Mouse (Mus musculus) embryonic facial prominence, embryonic 12.5 days (tissue): Measurements from ENCODE around the gene Sppl2b. TPM values are rescaled to one million over a fixed set of nuclear protein-coding genes. Genes with fewer than 3 reads are reported as not detected.

Experiments used
- ATAC-seq: fragments of 200-750 bp; cut with Nextera tagmentation; 2 replicates; pipeline ENCODE4 v1.8.0; 2017; ENCODE audit not compliant: insufficient number of reproducible peaks, insufficient read depth, low FRiP score, low TSS enrichment
- H3K27ac ChIP-seq: fragments of 300-500 bp; sonication (generic); 2 replicates; pipeline ENCODE4 v1.5.1; 2016; ENCODE audit warnings: mild to moderate bottlenecking
- H3K27me3 ChIP-seq: fragments of 300-500 bp; sonication (generic); 2 replicates; pipeline ENCODE4 v1.6.1; 2016; ENCODE audit warnings: mild to moderate bottlenecking, moderate library complexity
- H3K36me3 ChIP-seq: fragments of 300-500 bp; sonication (generic); 2 replicates; pipeline ENCODE4 v1.6.1; 2016; ENCODE audit warnings: mild to moderate bottlenecking
- H3K4me1 ChIP-seq: fragments of 300-500 bp; sonication (generic); 2 replicates; pipeline ENCODE4 v1.6.1; 2016
- H3K4me2 ChIP-seq: fragments of 300-500 bp; sonication (generic); replicated peaks from 2 replicates; pipeline ENCODE4 v1.6.1; 2016; ENCODE audit warnings: mild to moderate bottlenecking, moderate library complexity
- H3K4me3 ChIP-seq: fragments of 300-500 bp; sonication (generic); 2 replicates; pipeline ENCODE4 v1.5.1; 2016; ENCODE audit warnings: mild to moderate bottlenecking
- H3K9ac ChIP-seq: fragments of 300-500 bp; sonication (generic); 2 replicates; pipeline ENCODE4 v1.6.1; 2016; ENCODE audit warnings: mild to moderate bottlenecking, moderate library complexity
- H3K9me3 ChIP-seq: fragments of 300-500 bp; sonication (generic); 2 replicates; pipeline ENCODE4 v1.6.1; 2016; ENCODE audit warnings: mild to moderate bottlenecking, moderate library complexity
- WGBS: fragments of 180-500 bp; shearing (Covaris S2); methylation state at CpG from one replicate; pipeline ENCODE4 v1.1.7; 2016; 5-methylcytosine and 5-hydroxymethylcytosine counted together
- polyA plus RNA-seq: library from polyadenylated mRNA; unstranded; fragments of >200 nt; fragmentation: Nextera tagmentation; extraction: Ambion mirVana; gene quantifications from 2 replicates; pipeline ENCODE4 v1.2.1, GENCODE M21; 2016

The Sppl2b gene
- polyA plus RNA-seq, 1 experiment from 2014 or later: 53.0 TPM

DNA sequence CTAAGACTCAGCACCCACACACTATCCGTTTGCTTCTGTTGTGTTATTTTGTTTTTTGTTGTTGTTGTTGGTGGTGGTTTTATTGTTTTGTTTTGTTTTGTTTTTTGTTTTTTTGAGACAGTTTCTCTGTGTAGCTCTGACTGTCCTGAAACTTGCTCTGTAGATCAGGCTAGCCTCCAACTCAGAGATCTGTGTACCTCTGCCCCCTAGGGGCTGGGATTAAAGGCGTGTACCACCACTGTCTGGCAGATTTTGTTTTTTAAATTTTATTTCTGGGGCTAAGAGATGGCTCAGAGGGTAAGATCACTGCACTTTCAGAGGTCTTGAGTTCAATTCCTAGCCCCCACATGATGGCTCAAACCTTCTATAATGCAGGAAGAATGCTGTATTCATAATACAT is 25.8 kb downstream of the Sppl2b start:
- no peak for ATAC-seq
- H3K9ac ChIP-seq: no peak overlapping the region
- no peaks in the 10 kb centered on the region for H3K27me3 ChIP-seq
- H3K36me3 ChIP-seq: no peaks in the 10 kb centered on the region
- H3K27ac ChIP-seq: no peak overlapping the region
- WGBS: 79% methylated on average over 2 of the region's 2 CpGs
- no peaks in the 10 kb centered on the region for H3K4me1 ChIP-seq
- H3K4me2 ChIP-seq: no peak overlapping the region
- no peak overlapping the region for H3K4me3 ChIP-seq
- no peaks in the 10 kb centered on the region for H3K9me3 ChIP-seq

- Histone ChIP-seq H3K4me3 (no peak overlapping the region), H3K4me2 (no peak overlapping the region), H3K9ac (no peak overlapping the region), H3K9me3 (no peaks in the 10 kb centered on the region), H3K36me3 (no peaks in the 10 kb centered on the region), H3K27ac (no peak overlapping the region), H3K27me3 (no peaks in the 10 kb centered on the region), H3K4me1 (no peaks in the 10 kb centered on the region)
- no peak for ATAC-seq
- 24% methylated on average over 10 of the region's 10 CpGs for WGBS
Observed at GRCm38 (mm10) chr10:80881301-80881700, 26.2 kb downstream of the Sppl2b start.

DNA sequence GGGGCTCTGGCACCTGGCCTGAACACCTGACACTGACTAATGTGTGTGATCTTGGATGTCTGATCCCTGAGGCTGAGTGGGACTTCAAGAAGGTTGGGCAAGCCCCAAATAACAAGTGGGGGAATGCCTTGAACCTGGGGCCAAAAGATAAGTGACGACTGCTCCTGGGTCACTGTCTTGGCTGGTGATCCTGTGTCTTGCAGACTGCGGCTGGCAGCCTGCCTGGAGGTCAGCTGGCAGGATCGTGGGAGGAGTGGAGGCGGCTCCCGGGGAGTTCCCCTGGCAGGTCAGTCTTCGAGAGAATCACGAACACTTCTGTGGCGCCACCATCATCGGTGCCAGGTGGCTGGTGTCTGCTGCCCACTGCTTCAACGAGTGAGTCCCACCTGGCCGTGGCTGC is 32.1 kb downstream of the Sppl2b start:
- Histone ChIP-seq H3K9me3 (0 out of 2 replicates have a peak, but pooled peaks cover 3% of the 10 kb centered on the region), H3K27ac (no peak overlapping the region), H3K27me3 (peaks cover 25% of the 10 kb centered on the region)

GRCm38 (mm10) chr10:80895100-80895499 is 40.0 kb downstream of the Sppl2b start:
- Histone ChIP-seq H3K27ac (no peak overlapping the region), H3K27me3 (peaks cover 2% of the 10 kb centered on the region; the same call in 1 of the 2 replicates), H3K9ac (no peak overlapping the region), H3K9me3 (0 out of 2 replicates have a peak, but pooled peaks cover 3% of the 10 kb centered on the region), H3K4me3 (no peak overlapping the region), H3K4me1 (peaks cover 16% of the 10 kb centered on the region), H3K4me2 (no peak overlapping the region), H3K36me3 (peaks cover 7% of the 10 kb centered on the region; the same call in 1 of the 2 replicates)
- ATAC-seq: no peak
- WGBS: 85% methylated on average over 7 of the region's 7 CpGs

More for the DNA sequence above, 32.1 kb downstream of the Sppl2b start:
- no peak for ATAC-seq
- 74% methylated on average over 11 of the region's 11 CpGs for WGBS
- H3K9ac ChIP-seq: no peak overlapping the region
- no peaks in the 10 kb centered on the region for H3K4me1 ChIP-seq
- H3K4me3 ChIP-seq: no peak overlapping the region
- H3K36me3 ChIP-seq: no peaks in the 10 kb centered on the region
- H3K4me2 ChIP-seq: no peak overlapping the region

- Histone ChIP-seq H3K9ac (no peak overlapping the region), H3K36me3 (peaks cover 7% of the 10 kb centered on the region; the same call in 1 of the 2 replicates), H3K4me1 (peaks cover 16% of the 10 kb centered on the region), H3K4me3 (no peak overlapping the region), H3K4me2 (no peak overlapping the region), H3K27ac (no peak overlapping the region), H3K9me3 (0 out of 2 replicates have a peak, but pooled peaks cover 3% of the 10 kb centered on the region), H3K27me3 (no peaks in the 10 kb centered on the region)
- WGBS: 82% methylated on average over 6 of the region's 6 CpGs
- ATAC-seq: no peak
Observed at GRCm38 (mm10) chr10:80895697-80896096, 40.6 kb downstream of the Sppl2b start.

- no peak for ATAC-seq
- Histone ChIP-seq H3K27ac (no peak overlapping the region), H3K4me3 (no peak overlapping the region), H3K9ac (0 out of 2 replicates have a peak overlapping the region, but pooled peaks have one; percentile 15), H3K27me3 (no peaks in the 10 kb centered on the region), H3K4me1 (peaks cover 19% of the 10 kb centered on the region), H3K36me3 (peaks cover 11% of the 10 kb centered on the region; the same call in 1 of the 2 replicates), H3K9me3 (0 out of 2 replicates have a peak, but pooled peaks cover 3% of the 10 kb centered on the region), H3K4me2 (no peak overlapping the region)
- WGBS: 70% methylated on average over 24 of the region's 24 CpGs
Observed at GRCm38 (mm10) chr10:80896581-80897485, 41.8 kb downstream of the Sppl2b start.

DNA sequence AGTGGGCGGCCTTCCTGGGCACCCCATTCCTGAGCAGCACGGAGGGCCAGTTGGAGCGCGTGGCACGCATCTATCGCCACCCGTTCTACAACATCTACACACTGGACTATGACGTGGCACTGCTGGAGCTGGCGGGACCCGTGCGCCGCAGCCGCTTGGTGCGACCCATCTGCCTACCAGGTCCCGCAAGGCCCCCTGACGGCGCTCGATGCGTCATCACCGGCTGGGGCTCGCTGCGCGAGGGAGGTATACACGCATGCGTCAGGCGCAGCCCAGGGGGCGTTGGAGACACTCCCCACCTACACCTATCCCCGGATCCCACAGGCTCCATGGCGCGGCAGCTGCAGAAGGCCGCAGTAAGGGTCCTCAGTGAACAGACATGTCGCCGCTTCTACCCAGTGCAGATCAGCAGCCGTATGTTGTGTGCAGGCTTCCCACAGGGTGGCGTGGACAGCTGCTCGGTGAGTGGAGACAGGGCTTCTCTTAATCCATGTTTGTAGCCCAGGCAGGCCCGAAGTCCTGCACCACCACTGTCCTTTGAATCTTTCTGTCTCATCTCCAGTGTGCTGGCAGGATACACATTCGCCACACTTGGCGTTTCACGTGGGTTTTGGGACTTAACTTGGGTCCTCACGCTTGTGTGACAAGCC is 42.9 kb downstream of the Sppl2b start:
- H3K4me3 ChIP-seq: no peak overlapping the region
- H3K9ac ChIP-seq: no peak overlapping the region
- peaks cover 19% of the 10 kb centered on the region for H3K4me1 ChIP-seq
- no peak overlapping the region for H3K27ac ChIP-seq
- H3K9me3 ChIP-seq: no peaks in the 10 kb centered on the region
- H3K36me3 ChIP-seq: peaks cover 15% of the 10 kb centered on the region
- ATAC-seq: no peak
- H3K4me2 ChIP-seq: peak overlapping the region; percentile 29
- 36% methylated on average over 41 of the region's 41 CpGs for WGBS
- H3K27me3 ChIP-seq: no peaks in the 10 kb centered on the region

- H3K4me3 ChIP-seq: peak overlapping the region; percentile 86
- H3K9ac ChIP-seq: 0 out of 2 replicates have a peak overlapping the region, but pooled peaks have one; percentile 87
- no peak for ATAC-seq
- WGBS: 90% methylated on average over 8 of the region's 8 CpGs
- H3K36me3 ChIP-seq: peaks cover 26% of the 10 kb centered on the region
- H3K4me1 ChIP-seq: peaks cover 19% of the 10 kb centered on the region
- no peaks in the 10 kb centered on the region for H3K27me3 ChIP-seq
- H3K4me2 ChIP-seq: peak overlapping the region; percentile 95
- no peaks in the 10 kb centered on the region for H3K9me3 ChIP-seq
- no peak overlapping the region for H3K27ac ChIP-seq
Observed at GRCm38 (mm10) chr10:80899074-80899473, 44.0 kb downstream of the Sppl2b start.

- no peaks in the 10 kb centered on the region for H3K9me3 ChIP-seq
- peak overlapping the region; percentile 86 for H3K4me3 ChIP-seq
- H3K36me3 ChIP-seq: peaks cover 33% of the 10 kb centered on the region
- peak overlapping the region; percentile 95 for H3K4me2 ChIP-seq
- 11% methylated on average over 25 of the region's 25 CpGs for WGBS
- peak overlapping the region; percentile 83 for H3K27ac ChIP-seq
- no peaks in the 10 kb centered on the region for H3K27me3 ChIP-seq
- ATAC-seq: 0 out of 2 replicates have a peak, but pooled peaks have one; percentile 0
- H3K9ac ChIP-seq: peak overlapping the region; percentile 87
- H3K4me1 ChIP-seq: peaks cover 19% of the 10 kb centered on the region
Observed at GRCm38 (mm10) chr10:80899591-80900317, 44.7 kb downstream of the Sppl2b start.

DNA sequence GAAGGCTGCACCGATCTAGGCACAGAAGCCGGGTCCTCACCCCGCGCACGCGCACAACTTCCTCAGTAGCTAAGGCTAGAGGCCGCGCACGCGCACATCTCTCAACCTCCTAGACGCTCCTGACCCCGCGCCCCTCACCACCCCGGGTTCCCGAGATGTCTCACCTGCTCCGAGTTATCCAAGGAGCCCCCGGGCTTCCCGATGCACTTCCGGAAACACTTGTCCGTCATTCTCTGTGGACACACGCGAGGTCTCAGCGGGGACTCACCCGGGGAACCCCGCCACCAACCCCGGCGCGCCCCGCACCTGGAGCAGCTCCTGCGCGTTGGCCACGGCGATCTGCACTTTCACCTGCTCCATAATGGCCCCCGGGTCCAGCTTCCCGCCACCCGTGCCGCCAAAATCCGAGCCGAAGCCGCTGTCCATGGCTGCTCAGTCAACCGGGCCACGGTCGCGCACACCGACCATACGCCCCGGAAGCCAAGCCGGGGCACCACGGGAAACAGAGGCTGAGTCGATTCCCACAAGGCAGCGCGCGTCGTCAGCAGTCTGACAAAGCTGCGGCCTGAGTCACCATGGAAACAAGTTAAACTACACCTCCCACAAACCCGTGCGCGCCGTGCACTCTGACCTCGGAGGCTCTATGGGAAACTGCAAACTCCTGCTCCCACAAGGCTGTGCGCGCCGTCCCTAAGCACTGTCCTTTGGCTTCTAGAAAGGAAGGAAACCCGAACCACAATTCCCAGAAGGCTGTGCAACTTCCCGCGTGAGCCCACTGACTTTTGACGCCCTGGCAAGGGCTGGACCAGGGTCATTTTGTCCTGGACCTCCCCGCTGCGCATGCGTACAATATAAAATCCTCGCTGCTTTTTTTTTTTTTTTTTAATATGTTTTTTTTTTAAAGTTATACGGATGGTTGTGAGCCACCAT is 45.5 kb downstream of the Sppl2b start, which contains the start of gene Timm13:
Gene Timm13, minus strand, starts transcription at position 652 of the 930 bp plus-strand sequence.
- no peaks in the 10 kb centered on the region for H3K27me3 ChIP-seq
- WGBS: under 1% methylated on average over 72 of the region's 72 CpGs
- H3K4me3 ChIP-seq: peak within 1 kb of the TSS; percentile 86
- ATAC-seq: peak; percentile 91
- peak within 1 kb of the TSS; percentile 83 for H3K27ac ChIP-seq
- H3K9ac ChIP-seq: peak within 1 kb of the TSS; percentile 87
- H3K9me3 ChIP-seq: no peaks in the 10 kb centered on the region
- peaks cover 19% of the 10 kb centered on the region for H3K4me1 ChIP-seq
- peak within 1 kb of the TSS; percentile 95 for H3K4me2 ChIP-seq
- H3K36me3 ChIP-seq: peaks cover 41% of the 10 kb centered on the region
